Mouse (Mus musculus) neural tube, embryonic 14.5 days (tissue): ENCODE data around the gene Pxylp1. TPM values are rescaled to one million over a fixed set of nuclear protein-coding genes. Genes with fewer than 3 reads are reported as not detected.

Experiments used
- ATAC-seq: fragments of 200-750 bp; cut with Nextera tagmentation; 2 replicates; pipeline ENCODE4 v1.8.0; 2017; ENCODE audit warnings: low read depth, mild to moderate bottlenecking, moderate TSS enrichment, moderate library complexity
- H3K27ac ChIP-seq: fragments of 300-500 bp; sonication (generic); 2 replicates; pipeline ENCODE4 v1.5.1; 2014; ENCODE audit warnings: low read depth, mild to moderate bottlenecking, control low read depth, low read length, moderate library complexity, mixed read lengths
- H3K27me3 ChIP-seq: fragments of 300-500 bp; sonication (generic); 2 replicates; pipeline ENCODE4 v1.6.1; 2014; ENCODE audit warnings: low read length; ENCODE audit not compliant: control insufficient read depth, insufficient read depth
- H3K36me3 ChIP-seq: fragments of 300-500 bp; sonication (generic); 2 replicates; pipeline ENCODE4 v1.6.1; 2014; ENCODE audit warnings: low read length, mixed read lengths; ENCODE audit not compliant: control insufficient read depth, insufficient read depth
- H3K4me1 ChIP-seq: fragments of 300-500 bp; sonication (generic); 2 replicates; pipeline ENCODE4 v1.6.1; 2014; ENCODE audit warnings: low read length; ENCODE audit not compliant: control insufficient read depth, insufficient read depth
- H3K4me2 ChIP-seq: fragments of 300-500 bp; sonication (generic); 2 replicates; pipeline ENCODE4 v1.6.1; 2014; ENCODE audit warnings: mild to moderate bottlenecking, low read depth, low read length, control low read depth
- H3K4me3 ChIP-seq: fragments of 300-500 bp; sonication (generic); 2 replicates; pipeline ENCODE4 v1.5.1; 2014; ENCODE audit warnings: low read depth, low read length, control low read depth, mixed read lengths
- H3K9ac ChIP-seq: fragments of 300-500 bp; sonication (generic); replicated peaks from 2 replicates; pipeline ENCODE4 v1.6.1; 2014; ENCODE audit warnings: low read depth, mild to moderate bottlenecking, control low read depth, low read length, mixed read lengths
- H3K9me3 ChIP-seq: fragments of 300-500 bp; sonication (generic); 2 replicates; pipeline ENCODE4 v1.6.1; 2016; ENCODE audit warnings: low read length; ENCODE audit not compliant: control insufficient read depth
- WGBS: fragments of 180-500 bp; shearing (Covaris S2); extraction: QIAGEN DNeasy Blood & Tissue Kit; methylation state at CpG from one replicate; pipeline ENCODE4 v1.1.7; 2014; 5-methylcytosine and 5-hydroxymethylcytosine counted together
- polyA plus RNA-seq: library from polyadenylated mRNA; unstranded; fragments of >200 nt; fragmentation: Nextera tagmentation; extraction: Ambion mirVana; gene quantifications from 2 replicates; pipeline ENCODE4 v1.2.1, GENCODE M21; 2014

The Pxylp1 gene
- polyA plus RNA-seq, 1 experiment from 2014 or later: 30.3 TPM

- no peak overlapping the region for H3K27ac ChIP-seq
- no peaks in the 10 kb centered on the region for H3K9me3 ChIP-seq
- H3K27me3 ChIP-seq: no peaks in the 10 kb centered on the region
- H3K4me2 ChIP-seq: no peak overlapping the region
- H3K9ac ChIP-seq: no peak overlapping the region
- no peaks in the 10 kb centered on the region for H3K4me1 ChIP-seq
- WGBS: 46% methylated on average over 2 of the region's 2 CpGs
- ATAC-seq: no peak
- no peaks in the 10 kb centered on the region for H3K36me3 ChIP-seq
- H3K4me3 ChIP-seq: no peak overlapping the region
Measured at GRCm38 (mm10) chr9:96859027-96859426, 33.4 kb downstream of the Pxylp1 start.

- H3K4me3 ChIP-seq: no peak overlapping the region
- H3K27ac ChIP-seq: no peak overlapping the region
- no peaks in the 10 kb centered on the region for H3K4me1 ChIP-seq
- H3K4me2 ChIP-seq: no peak overlapping the region
- 94% methylated on average over 4 of the region's 4 CpGs for WGBS
- no peaks in the 10 kb centered on the region for H3K36me3 ChIP-seq
- ATAC-seq: no peak
- H3K9ac ChIP-seq: no peak overlapping the region
- H3K9me3 ChIP-seq: no peaks in the 10 kb centered on the region
- no peaks in the 10 kb centered on the region for H3K27me3 ChIP-seq
Measured at GRCm38 (mm10) chr9:96857838-96858237, 34.6 kb downstream of the Pxylp1 start.

GRCm38 (mm10) chr9:96853300-96854186 is 38.9 kb downstream of the Pxylp1 start:
- H3K4me2 ChIP-seq: no peak overlapping the region
- 67% methylated on average over 16 of the region's 16 CpGs for WGBS
- no peaks in the 10 kb centered on the region for H3K27me3 ChIP-seq
- no peak for ATAC-seq
- H3K4me1 ChIP-seq: peaks cover 11% of the 10 kb centered on the region; the same call in 1 of the 2 replicates
- H3K27ac ChIP-seq: no peak overlapping the region
- no peaks in the 10 kb centered on the region for H3K36me3 ChIP-seq
- H3K9me3 ChIP-seq: no peaks in the 10 kb centered on the region
- no peak overlapping the region for H3K4me3 ChIP-seq
- H3K9ac ChIP-seq: no peak overlapping the region

- H3K9ac ChIP-seq: no peak overlapping the region
- peaks cover 12% of the 10 kb centered on the region; the same call in 1 of the 2 replicates for H3K4me1 ChIP-seq
- H3K27ac ChIP-seq: no peak overlapping the region
- no peak overlapping the region for H3K4me3 ChIP-seq
- H3K27me3 ChIP-seq: no peaks in the 10 kb centered on the region
- no peak for ATAC-seq
- H3K4me2 ChIP-seq: no peak overlapping the region
- H3K9me3 ChIP-seq: no peaks in the 10 kb centered on the region
- 73% methylated on average over 7 of the region's 7 CpGs for WGBS
- no peaks in the 10 kb centered on the region for H3K36me3 ChIP-seq
Measured at GRCm38 (mm10) chr9:96851634-96852033, 40.8 kb downstream of the Pxylp1 start.

- Histone ChIP-seq H3K27me3 (no peaks in the 10 kb centered on the region), H3K4me1 (peaks cover 12% of the 10 kb centered on the region; the same call in 1 of the 2 replicates), H3K4me3 (no peak overlapping the region), H3K9me3 (no peaks in the 10 kb centered on the region), H3K36me3 (no peaks in the 10 kb centered on the region), H3K4me2 (no peak overlapping the region), H3K9ac (no peak overlapping the region), H3K27ac (no peak overlapping the region)
- no peak for ATAC-seq
- WGBS: 84% methylated on average over 7 of the region's 7 CpGs
Measured at GRCm38 (mm10) chr9:96851036-96851435, 41.4 kb downstream of the Pxylp1 start.

GRCm38 (mm10) chr9:96849012-96849411 is 43.5 kb downstream of the Pxylp1 start:
- Histone ChIP-seq H3K9me3 (no peaks in the 10 kb centered on the region), H3K4me1 (peaks cover 12% of the 10 kb centered on the region; the same call in 1 of the 2 replicates), H3K36me3 (no peaks in the 10 kb centered on the region), H3K27ac (peak overlapping the region; percentile 30; the same call in 1 of the 2 replicates), H3K9ac (no peak overlapping the region), H3K27me3 (no peaks in the 10 kb centered on the region), H3K4me3 (no peak overlapping the region), H3K4me2 (no peak overlapping the region)
- no peak for ATAC-seq
- WGBS: 37% methylated on average over 5 of the region's 5 CpGs

GRCm38 (mm10) chr9:96846361-96846760 is 46.1 kb downstream of the Pxylp1 start:
- H3K4me3 ChIP-seq: no peak overlapping the region
- H3K4me2 ChIP-seq: no peak overlapping the region
- no peak overlapping the region for H3K9ac ChIP-seq
- H3K27me3 ChIP-seq: no peaks in the 10 kb centered on the region
- 95% methylated on average over 8 of the region's 8 CpGs for WGBS
- H3K4me1 ChIP-seq: peaks cover 12% of the 10 kb centered on the region; the same call in 1 of the 2 replicates
- H3K9me3 ChIP-seq: no peaks in the 10 kb centered on the region
- H3K27ac ChIP-seq: no peak overlapping the region
- H3K36me3 ChIP-seq: no peaks in the 10 kb centered on the region
- no peak for ATAC-seq

- peak; percentile 49; the same call in 1 of the 2 replicates for ATAC-seq
- H3K4me2 ChIP-seq: no peak overlapping the region
- no peaks in the 10 kb centered on the region for H3K36me3 ChIP-seq
- no peaks in the 10 kb centered on the region for H3K9me3 ChIP-seq
- peaks cover 12% of the 10 kb centered on the region; the same call in 1 of the 2 replicates for H3K4me1 ChIP-seq
- H3K9ac ChIP-seq: no peak overlapping the region
- H3K27ac ChIP-seq: no peak overlapping the region
- 46% methylated on average over 3 of the region's 3 CpGs for WGBS
- no peaks in the 10 kb centered on the region for H3K27me3 ChIP-seq
- no peak overlapping the region for H3K4me3 ChIP-seq
Measured at GRCm38 (mm10) chr9:96844798-96845209, 47.7 kb downstream of the Pxylp1 start.

- no peak for ATAC-seq
- Histone ChIP-seq H3K4me2 (no peak overlapping the region), H3K36me3 (no peaks in the 10 kb centered on the region), H3K9me3 (no peaks in the 10 kb centered on the region), H3K27ac (peak overlapping the region; percentile 55; the same call in 1 of the 2 replicates), H3K4me1 (peaks cover 19% of the 10 kb centered on the region), H3K27me3 (no peaks in the 10 kb centered on the region), H3K4me3 (no peak overlapping the region), H3K9ac (no peak overlapping the region)
- WGBS: 84% methylated on average over 5 of the region's 5 CpGs
Measured at GRCm38 (mm10) chr9:96839376-96839775, 53.1 kb downstream of the Pxylp1 start.
